12 mouse cellular contexts compared by ENCODE assay signal in the genomic region with DNA sequence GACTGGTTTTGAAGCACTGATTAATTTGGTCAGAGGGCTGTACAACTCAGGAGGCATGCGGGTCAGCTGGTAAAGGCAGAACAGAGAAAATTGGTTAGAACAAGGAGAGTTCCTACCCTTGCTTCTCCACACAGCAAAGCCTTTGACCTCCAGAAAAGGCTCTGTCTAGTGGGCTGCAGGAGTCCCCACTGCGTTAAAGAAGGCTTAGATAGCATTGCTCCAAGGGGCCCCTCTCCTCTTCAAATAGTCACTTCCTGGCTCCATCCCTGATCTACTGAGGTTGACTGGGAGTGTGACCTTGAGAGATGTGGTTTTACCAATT.
DNase-seq lines count a peak whose midpoint lies in the region; ATAC-seq and TF ChIP-seq lines count a peak whose summit lies in the region.
"Had no signal": no experiment of that assay in that cellular context is flagged by ENCODE, and none has a peak within 500 bp of the region (broad histone marks: within the 10 kb centered on the region; RNA-seq: fewer than 3 reads in every experiment).

No protein-coding gene starts in this region.

- TF ChIP-seq POLR2A in heart, adult 2 months (IDR thresholded peaks at IDR 0.05; ENCODE audit: insufficient read depth, low read depth, low read length): no peak

- no peak for TF ChIP-seq EP300 in heart, adult 2 months (IDR thresholded peaks at IDR 0.05; ENCODE audit: insufficient read depth, low read depth, low read length)

- no peak overlapping the region for H3K9ac ChIP-seq in heart, embryonic 13.5 days
- H3K9ac ChIP-seq in heart, adult 2 months (ENCODE audit: low read depth, low read length): no peak overlapping the region
- no peak overlapping the region; the same call in 1 of the 2 replicates for H3K9ac ChIP-seq in forebrain, embryonic 13.5 days
- H3K9ac ChIP-seq in hindbrain, postnatal 0 days (replicated peaks; ENCODE audit: low read length): no peak overlapping the region
- no peak overlapping the region for H3K9ac ChIP-seq in neural tube, embryonic 11.5 days (ENCODE audit: low read length)
- H3K9ac ChIP-seq: lung, embryonic 15.5 days had no signal

- no peak for TF ChIP-seq CTCF in heart, adult 2 months (IDR thresholded peaks at IDR 0.05)
- TF ChIP-seq CTCF in hindbrain, postnatal 0 days (IDR thresholded peaks at IDR 0.05; ENCODE audit: low read depth): no peak

- DNase-seq in heart, adult 2 months: no peak
- DNase-seq in hindbrain, postnatal 0 days (ENCODE audit: low spot score): no peak
- no peak for DNase-seq in neural tube, embryonic 11.5 days (ENCODE audit: low spot score)
- no peak for DNase-seq in right cerebral cortex, adult 2 months (ENCODE audit: low spot score in 2 of 2)
- no peak for DNase-seq in adrenal gland, postnatal 4 days (ENCODE audit: low spot score in 2 of 2)
- no peak for DNase-seq in thymus, postnatal 4 days
- DNase-seq: cerebellum, postnatal 14 days; gastrocnemius, postnatal 10 days had no signal

- intact Hi-C loops in heart, adult 2 months (cut with DNase I): loop anchor here (5.0 kb wide), 1 partner anchor 422 kb away; the partner anchor contains the start of gene Dlx5

- H3K27me3 ChIP-seq in heart, embryonic 13.5 days (replicated peaks): no peaks in the 10 kb centered on the region
- H3K27me3 ChIP-seq in heart, adult 2 months (ENCODE audit: control insufficient read depth, insufficient read depth, low read length): no peaks in the 10 kb centered on the region
- H3K27me3 ChIP-seq in forebrain, embryonic 13.5 days: no peaks in the 10 kb centered on the region
- no peaks in the 10 kb centered on the region for H3K27me3 ChIP-seq in hindbrain, postnatal 0 days (ENCODE audit: insufficient read depth, low read length)
- H3K27me3 ChIP-seq in neural tube, embryonic 11.5 days (ENCODE audit: control insufficient read depth, insufficient read depth, low read length): no peaks in the 10 kb centered on the region
- H3K27me3 ChIP-seq: lung, embryonic 15.5 days had no signal

- no peak overlapping the region for H3K27ac ChIP-seq in heart, embryonic 13.5 days (replicated peaks)
- no peak overlapping the region for H3K27ac ChIP-seq in heart, adult 2 months
- peak overlapping the region; percentile 45 for H3K27ac ChIP-seq in forebrain, embryonic 13.5 days
- H3K27ac ChIP-seq in hindbrain, postnatal 0 days: no peak overlapping the region
- no peak overlapping the region for H3K27ac ChIP-seq in neural tube, embryonic 11.5 days (ENCODE audit: low read depth, low read length)
- H3K27ac ChIP-seq: kidney, postnatal 0 days; lung, embryonic 15.5 days had no signal

- 39% methylated on average over 2 of the region's 2 CpGs for WGBS in heart, embryonic 13.5 days
- WGBS in heart, adult 2 months: 54% methylated on average over 2 of the region's 2 CpGs
- WGBS in forebrain, embryonic 13.5 days: 2% methylated on average over 2 of the region's 2 CpGs
- WGBS in hindbrain, postnatal 0 days: 16% methylated on average over 2 of the region's 2 CpGs
- WGBS in neural tube, embryonic 11.5 days: 7% methylated on average over 2 of the region's 2 CpGs

- no peaks in the 10 kb centered on the region for H3K79me2 ChIP-seq in heart, adult 2 months (replicated peaks; ENCODE audit: control insufficient read depth, insufficient read depth, low read length)

- peaks cover 20% of the 10 kb centered on the region for H3K4me1 ChIP-seq in heart, embryonic 13.5 days
- H3K4me1 ChIP-seq in heart, adult 2 months (ENCODE audit: control insufficient read depth, insufficient read depth, low read length): no peaks in the 10 kb centered on the region
- H3K4me1 ChIP-seq in forebrain, embryonic 13.5 days: peaks cover 43% of the 10 kb centered on the region
- H3K4me1 ChIP-seq in hindbrain, postnatal 0 days (ENCODE audit: insufficient read depth, low read length): no peaks in the 10 kb centered on the region
- peaks cover 12% of the 10 kb centered on the region for H3K4me1 ChIP-seq in neural tube, embryonic 11.5 days (ENCODE audit: control insufficient read depth, insufficient read depth, low read length)
- H3K4me1 ChIP-seq: lung, embryonic 15.5 days had no signal

- H3K4me2 ChIP-seq in heart, embryonic 13.5 days: 0 out of 2 replicates have a peak overlapping the region, but pooled peaks have one; percentile 24
- H3K4me2 ChIP-seq in forebrain, embryonic 13.5 days: peak overlapping the region; percentile 40
- no peak overlapping the region for H3K4me2 ChIP-seq in hindbrain, postnatal 0 days (ENCODE audit: low read depth, low read length)
- peak overlapping the region; percentile 19; the same call in 1 of the 2 replicates for H3K4me2 ChIP-seq in neural tube, embryonic 11.5 days (ENCODE audit: low read depth)
- H3K4me2 ChIP-seq: lung, embryonic 15.5 days had no signal

- no peak for ATAC-seq in heart, embryonic 13.5 days (ENCODE audit: extremely low read depth, insufficient number of reproducible peaks, low FRiP score, low TSS enrichment)
- ATAC-seq in forebrain, embryonic 13.5 days: peak; percentile 54
- ATAC-seq in hindbrain, postnatal 0 days: 0 out of 2 replicates have a peak, but pooled peaks have one; percentile 32
- 0 out of 2 replicates have a peak, but pooled peaks have one; percentile 15 for ATAC-seq in neural tube, embryonic 11.5 days (ENCODE audit: insufficient read depth, low FRiP score, low TSS enrichment)

- H3K36me3 ChIP-seq in heart, embryonic 13.5 days: no peaks in the 10 kb centered on the region
- H3K36me3 ChIP-seq in heart, adult 2 months (ENCODE audit: control insufficient read depth, insufficient read depth, low read length): no peaks in the 10 kb centered on the region
- H3K36me3 ChIP-seq in forebrain, embryonic 13.5 days (ENCODE audit: poor library complexity, severe bottlenecking): no peaks in the 10 kb centered on the region
- H3K36me3 ChIP-seq in hindbrain, postnatal 0 days (ENCODE audit: insufficient read depth, low read length): no peaks in the 10 kb centered on the region
- H3K36me3 ChIP-seq in neural tube, embryonic 11.5 days (ENCODE audit: control insufficient read depth, insufficient read depth, low read length): no peaks in the 10 kb centered on the region
- H3K36me3 ChIP-seq: lung, embryonic 15.5 days had no signal

- H3K4me3 ChIP-seq in heart, embryonic 13.5 days: no peak overlapping the region
- no peak overlapping the region for H3K4me3 ChIP-seq in heart, adult 2 months
- H3K4me3 ChIP-seq in forebrain, embryonic 13.5 days: peak overlapping the region; percentile 4; the same call in 1 of the 2 replicates
- H3K4me3 ChIP-seq in hindbrain, postnatal 0 days (ENCODE audit: low read length): no peak overlapping the region
- no peak overlapping the region for H3K4me3 ChIP-seq in neural tube, embryonic 11.5 days (ENCODE audit: low read depth, low read length)
- H3K4me3 ChIP-seq: lung, embryonic 15.5 days had no signal

- H3K9me3 ChIP-seq in heart, embryonic 13.5 days: no peaks in the 10 kb centered on the region
- no peaks in the 10 kb centered on the region for H3K9me3 ChIP-seq in forebrain, embryonic 13.5 days (replicated peaks)
- H3K9me3 ChIP-seq in hindbrain, postnatal 0 days (ENCODE audit: low read length): no peaks in the 10 kb centered on the region
- H3K9me3 ChIP-seq in neural tube, embryonic 11.5 days (ENCODE audit: control insufficient read depth, low read length): no peaks in the 10 kb centered on the region
- H3K9me3 ChIP-seq: lung, embryonic 15.5 days had no signal
